Mouse (Mus musculus): ENCODE measurements around the gene Hoxb6. TPM values are rescaled to one million over a fixed set of nuclear protein-coding genes. Genes with fewer than 3 reads are reported as not detected.

Gene Hoxb6
- polyA plus RNA-seq, 1 experiment from 2014 or later: not detected

GRCm38 (mm10) chr11:96314671-96315343 lies 22.5 kb downstream of the Hoxb6 start:
- Histone ChIP-seq H3K27me3 (ENCODE audit: control insufficient read depth, insufficient read depth, low read length) (peaks cover 98% of the 10 kb centered on the region), H3K9ac (ENCODE audit: low read length) (no peak overlapping the region; the same call in 1 of the 2 replicates), H3K27ac (replicated peaks in 1 of 2; ENCODE audit: control insufficient read depth in 1 of 2, insufficient read depth in 1 of 2, low read depth in 2 of 2, low read length in 2 of 2) (no peak overlapping the region), H3K36me3 (ENCODE audit: control insufficient read depth, insufficient read depth, low read length) (no peaks in the 10 kb centered on the region), H3K9me3 (ENCODE audit: control insufficient read depth, low read length) (no peaks in the 10 kb centered on the region), H3K4me3 (ENCODE audit: control insufficient read depth in 1 of 2, insufficient read depth in 1 of 2, low read depth in 1 of 2, low read length in 2 of 2) (peak overlapping the region; percentile 22 to 25; a peak in 3 of 4 replicates), H3K4me1 (ENCODE audit: control insufficient read depth in 2 of 2, insufficient read depth in 2 of 2, low read length in 2 of 2) (0 out of 4 replicates have a peak, but pooled peaks cover 0 to 7% of the 10 kb centered on the region in 2 experiments), H3K4me2 (ENCODE audit: low read length) (peak overlapping the region; percentile 35)
- WGBS: 2% methylated on average over 34 of the region's 34 CpGs
- ATAC-seq (ENCODE audit: insufficient number of reproducible peaks, insufficient read depth, low FRiP score, low read depth): no peak

GRCm38 (mm10) chr11:96315344-96315681 lies 23.0 kb downstream of the Hoxb6 start:
- WGBS: 4% methylated on average over 5 of the region's 5 CpGs
- H3K9ac ChIP-seq (ENCODE audit: low read length): no peak overlapping the region

GRCm38 (mm10) chr11:96316696-96317607 lies 24.7 kb downstream of the Hoxb6 start:
- Histone ChIP-seq H3K27ac (replicated peaks in 1 of 2; ENCODE audit: control insufficient read depth in 1 of 2, insufficient read depth in 1 of 2, low read depth in 2 of 2, low read length in 2 of 2) (no peak overlapping the region), H3K27me3 (ENCODE audit: control insufficient read depth, insufficient read depth, low read length) (peaks cover 98% of the 10 kb centered on the region), H3K4me2 (ENCODE audit: low read length) (no peak overlapping the region), H3K9me3 (ENCODE audit: control insufficient read depth, low read length) (no peaks in the 10 kb centered on the region), H3K9ac (ENCODE audit: low read length) (no peak overlapping the region), H3K4me3 (ENCODE audit: control insufficient read depth in 1 of 2, insufficient read depth in 1 of 2, low read depth in 1 of 2, low read length in 2 of 2) (no peak overlapping the region), H3K4me1 (ENCODE audit: control insufficient read depth in 2 of 2, insufficient read depth in 2 of 2, low read length in 2 of 2) (0 out of 4 replicates have a peak, but pooled peaks cover 2 to 7% of the 10 kb centered on the region in 2 experiments), H3K36me3 (ENCODE audit: control insufficient read depth, insufficient read depth, low read length) (no peaks in the 10 kb centered on the region)
- whole genome bisulfite sequencing: 13% methylated on average over 18 of the region's 18 CpGs
- no peak for ATAC-seq (ENCODE audit: insufficient number of reproducible peaks, insufficient read depth, low FRiP score, low read depth)

More at GRCm38 (mm10) chr11:96315344-96315681, 23.0 kb downstream of the Hoxb6 start:
- peak overlapping the region; percentile 35; the same call in 1 of the 2 replicates for H3K4me2 ChIP-seq (ENCODE audit: low read length)
- peaks cover 98% of the 10 kb centered on the region for H3K27me3 ChIP-seq (ENCODE audit: control insufficient read depth, insufficient read depth, low read length)
- 0 out of 4 replicates have a peak, but pooled peaks cover 2 to 7% of the 10 kb centered on the region in 2 experiments for H3K4me1 ChIP-seq (ENCODE audit: control insufficient read depth in 2 of 2, insufficient read depth in 2 of 2, low read length in 2 of 2)
- H3K27ac ChIP-seq (replicated peaks in 1 of 2; ENCODE audit: control insufficient read depth in 1 of 2, insufficient read depth in 1 of 2, low read depth in 2 of 2, low read length in 2 of 2): no peak overlapping the region
- no peaks in the 10 kb centered on the region for H3K36me3 ChIP-seq (ENCODE audit: control insufficient read depth, insufficient read depth, low read length)
- H3K9me3 ChIP-seq (ENCODE audit: control insufficient read depth, low read length): no peaks in the 10 kb centered on the region
- no peak for ATAC-seq (ENCODE audit: insufficient number of reproducible peaks, insufficient read depth, low FRiP score, low read depth)
- peak overlapping the region; percentile 22 to 25; a peak in 1 of 4 replicates for H3K4me3 ChIP-seq (ENCODE audit: control insufficient read depth in 1 of 2, insufficient read depth in 1 of 2, low read depth in 1 of 2, low read length in 2 of 2)

GRCm38 (mm10) chr11:96317608-96318367 lies 25.5 kb downstream of the Hoxb6 start, which contains the start of gene Hoxb4:
Gene Hoxb4, plus strand, starts transcription at chr11:96318267.
- no peaks in the 10 kb centered on the region for H3K9me3 ChIP-seq (ENCODE audit: control insufficient read depth, low read length)
- 0 out of 4 replicates have a peak, but pooled peaks cover 2 to 7% of the 10 kb centered on the region in 2 experiments for H3K4me1 ChIP-seq (ENCODE audit: control insufficient read depth in 2 of 2, insufficient read depth in 2 of 2, low read length in 2 of 2)
- H3K4me2 ChIP-seq (ENCODE audit: low read length): peak within 1 kb of the TSS; percentile 55
- peaks cover 98% of the 10 kb centered on the region for H3K27me3 ChIP-seq (ENCODE audit: control insufficient read depth, insufficient read depth, low read length)
- 3% methylated on average over 28 of the region's 28 CpGs for WGBS
- H3K9ac ChIP-seq (ENCODE audit: low read length): peak within 1 kb of the TSS; percentile 66; the same call in 1 of the 2 replicates
- 0 out of 2 replicates have a peak, but pooled peaks have one; percentile 42 for ATAC-seq (ENCODE audit: insufficient number of reproducible peaks, insufficient read depth, low FRiP score, low read depth)
- H3K4me3 ChIP-seq (ENCODE audit: control insufficient read depth in 1 of 2, insufficient read depth in 1 of 2, low read depth in 1 of 2, low read length in 2 of 2): peak within 1 kb of the TSS; percentile 39
- peak within 1 kb of the TSS in 1 of 2 experiments; percentile 57; a peak in 2 of 4 replicates for H3K27ac ChIP-seq (replicated peaks in 1 of 2; ENCODE audit: control insufficient read depth in 1 of 2, insufficient read depth in 1 of 2, low read depth in 2 of 2, low read length in 2 of 2)
- no peaks in the 10 kb centered on the region for H3K36me3 ChIP-seq (ENCODE audit: control insufficient read depth, insufficient read depth, low read length)

- peak overlapping the region; percentile 55 for H3K4me2 ChIP-seq (ENCODE audit: low read length)
- H3K27me3 ChIP-seq (ENCODE audit: control insufficient read depth, insufficient read depth, low read length): peaks cover 98% of the 10 kb centered on the region
- no peaks in the 10 kb centered on the region for H3K36me3 ChIP-seq (ENCODE audit: control insufficient read depth, insufficient read depth, low read length)
- peak overlapping the region; percentile 66; the same call in 1 of the 2 replicates for H3K9ac ChIP-seq (ENCODE audit: low read length)
- WGBS: under 1% methylated on average over 41 of the region's 45 CpGs
- peak; percentile 41; the same call in 1 of the 2 replicates for ATAC-seq (ENCODE audit: insufficient number of reproducible peaks, insufficient read depth, low FRiP score, low read depth)
- H3K27ac ChIP-seq (replicated peaks in 1 of 2; ENCODE audit: control insufficient read depth in 1 of 2, insufficient read depth in 1 of 2, low read depth in 2 of 2, low read length in 2 of 2): peak overlapping the region in 1 of 2 experiments; percentile 57; a peak in 2 of 4 replicates
- H3K4me3 ChIP-seq (ENCODE audit: control insufficient read depth in 1 of 2, insufficient read depth in 1 of 2, low read depth in 1 of 2, low read length in 2 of 2): peak overlapping the region; percentile 39
- 0 out of 4 replicates have a peak, but pooled peaks cover 2 to 7% of the 10 kb centered on the region in 2 experiments for H3K4me1 ChIP-seq (ENCODE audit: control insufficient read depth in 2 of 2, insufficient read depth in 2 of 2, low read length in 2 of 2)
- H3K9me3 ChIP-seq (ENCODE audit: control insufficient read depth, low read length): no peaks in the 10 kb centered on the region
Measured at GRCm38 (mm10) chr11:96318368-96319070, 26.2 kb downstream of the Hoxb6 start.

GRCm38 (mm10) chr11:96319071-96319902 lies 27.0 kb downstream of the Hoxb6 start:
- Histone ChIP-seq H3K9ac (ENCODE audit: low read length) (peak overlapping the region; percentile 66; the same call in 1 of the 2 replicates), H3K27ac (replicated peaks in 1 of 2; ENCODE audit: control insufficient read depth in 1 of 2, insufficient read depth in 1 of 2, low read depth in 2 of 2, low read length in 2 of 2) (peak overlapping the region in 1 of 2 experiments; percentile 57; a peak in 2 of 4 replicates), H3K4me3 (ENCODE audit: control insufficient read depth in 1 of 2, insufficient read depth in 1 of 2, low read depth in 1 of 2, low read length in 2 of 2) (peak overlapping the region; percentile 38 to 39), H3K4me2 (ENCODE audit: low read length) (peak overlapping the region; percentile 55), H3K9me3 (ENCODE audit: control insufficient read depth, low read length) (no peaks in the 10 kb centered on the region), H3K36me3 (ENCODE audit: control insufficient read depth, insufficient read depth, low read length) (no peaks in the 10 kb centered on the region), H3K4me1 (ENCODE audit: control insufficient read depth in 2 of 2, insufficient read depth in 2 of 2, low read length in 2 of 2) (0 out of 4 replicates have a peak, but pooled peaks cover 2 to 7% of the 10 kb centered on the region in 2 experiments), H3K27me3 (ENCODE audit: control insufficient read depth, insufficient read depth, low read length) (peaks cover 98% of the 10 kb centered on the region)
- no peak; the same call in 1 of the 2 replicates for ATAC-seq (ENCODE audit: insufficient number of reproducible peaks, insufficient read depth, low FRiP score, low read depth)
- under 1% methylated on average over 32 of the region's 34 CpGs for WGBS
